Mouse (Mus musculus): ENCODE results near the gene Taf1c. TPM values are rescaled to one million over a fixed set of nuclear protein-coding genes. Genes with fewer than 3 reads are reported as not detected.

Taf1c gene
- 3.9 and 4.3 TPM in 2 replicates for polyA plus RNA-seq (2012; rRNA removed)

GRCm38 (mm10) chr8:119604996-119605395 lies at the start of gene Taf1c:
Gene Taf1c (minus strand): TSS chr8:119605222.

GRCm38 (mm10) chr8:119635378-119635777 lies 30.4 kb upstream of the Taf1c start, which contains the start of gene Kcng4:
Gene Kcng4 (minus strand): TSS chr8:119635680.

GRCm38 (mm10) chr8:119612471-119612870 lies 7.4 kb upstream of the Taf1c start, which contains the start of gene Adad2:
Gene Adad2 (plus strand): TSS chr8:119612747.

GRCm38 (mm10) chr8:119574437-119575365 lies 30.3 kb downstream of the Taf1c start, which contains the start of the genes Hsdl1 and Dnaaf1:
Gene Hsdl1 (minus strand): TSS chr8:119575183.
Gene Dnaaf1 (plus strand): TSS chr8:119575235.

DNA sequence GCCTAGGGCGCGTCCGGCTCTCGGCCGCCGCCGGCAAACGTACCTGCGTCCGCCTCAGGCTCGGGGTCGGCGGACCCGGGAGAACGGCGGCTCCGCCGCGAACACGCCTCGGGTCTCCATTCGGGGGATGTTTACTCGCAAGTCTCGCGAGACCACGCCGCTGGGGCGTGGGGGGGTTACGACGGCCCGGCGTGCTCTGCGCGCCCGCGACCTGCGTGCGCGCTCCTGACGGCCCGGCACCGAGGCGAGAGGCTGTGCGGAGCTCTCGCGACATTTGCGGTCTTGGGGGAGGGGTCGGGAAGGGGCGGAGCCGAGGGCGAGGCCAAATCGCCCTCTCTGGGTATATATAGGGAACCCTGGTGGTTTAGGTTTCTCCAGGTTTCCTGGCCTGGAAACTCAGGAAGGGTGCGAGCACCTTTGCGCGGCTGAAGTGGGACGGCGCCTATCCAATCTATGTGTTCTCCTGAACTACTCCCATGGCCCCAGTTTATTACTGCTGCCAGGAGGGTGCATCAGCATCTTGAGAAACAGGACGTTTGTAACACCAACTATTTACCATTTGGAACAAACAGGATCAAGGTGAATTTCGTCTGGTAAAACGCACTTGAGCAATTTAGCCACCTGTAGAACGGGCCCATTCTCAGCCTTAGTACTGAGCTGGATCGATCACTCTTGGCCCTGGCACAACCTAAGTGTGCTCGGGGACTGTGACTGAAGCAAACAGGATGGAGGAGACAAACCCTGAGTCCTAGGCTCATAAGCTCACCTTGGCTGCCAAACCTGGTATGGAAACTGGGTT lies 46.2 kb downstream of the Taf1c start, which contains the start of gene Mbtps1:
Gene Mbtps1 (minus strand): TSS at position 133 of the 799 bp plus-strand sequence.

Other genes with a start within 250 kb of the Taf1c start
- 20.1 and 21.0 TPM in 2 replicates for gene Mlycd, start 210.3 kb downstream of the Taf1c start, polyA plus RNA-seq (2012; rRNA removed)
- gene Osgin1, start 171.1 kb downstream of the Taf1c start, polyA plus RNA-seq (2012; rRNA removed), result 97.9 and 110 TPM in 2 replicates
- gene Necab2, start 158.5 kb downstream of the Taf1c start, polyA plus RNA-seq (2012; rRNA removed), result 0.08 and 0.13 TPM in 2 replicates
- gene Slc38a8, start 103.5 kb downstream of the Taf1c start, polyA plus RNA-seq (2012; rRNA removed), result 0.02 TPM in 2 replicates
- 29.0 and 31.0 TPM in 2 replicates for gene Mbtps1, start 46.5 kb downstream of the Taf1c start, polyA plus RNA-seq (2012; rRNA removed)
- gene Hsdl1, start 30.0 kb downstream of the Taf1c start, polyA plus RNA-seq (2012; rRNA removed), result 7.0 and 8.1 TPM in 2 replicates
- 0.01 and 0.06 TPM in 2 replicates for gene Dnaaf1, start 30.0 kb downstream of the Taf1c start, polyA plus RNA-seq (2012; rRNA removed)
- not detected in 2 replicates for gene Adad2, start 7.5 kb upstream of the Taf1c start, polyA plus RNA-seq (2012; rRNA removed)
- gene Kcng4, start 30.5 kb upstream of the Taf1c start, polyA plus RNA-seq (2012; rRNA removed), result 0.01 TPM in 1 of 2 replicates, not detected in the other
- 3.5 and 4.1 TPM in 2 replicates for gene Wfdc1, start 61.1 kb upstream of the Taf1c start, polyA plus RNA-seq (2012; rRNA removed)
- gene Atp2c2, start 94.8 kb upstream of the Taf1c start, polyA plus RNA-seq (2012; rRNA removed), result 0.05 and 0.10 TPM in 2 replicates
- 4.4 and 4.6 TPM in 2 replicates for gene Tldc1, start 173.2 kb upstream of the Taf1c start, polyA plus RNA-seq (2012; rRNA removed)
- 70.3 and 70.8 TPM in 2 replicates for gene Cotl1, start 235.3 kb upstream of the Taf1c start, polyA plus RNA-seq (2012; rRNA removed)